In genomic region chr8:107124343-107124742, GRCm38 (mm10) we compare ENCODE assay signal across 27 mouse cellular contexts. TPM values are rescaled to one million over a fixed set of nuclear protein-coding genes. Genes with fewer than 3 reads are reported as not detected.
DNase-seq lines count a peak whose midpoint lies in the region; ATAC-seq and TF ChIP-seq lines count a peak whose summit lies in the region.
"Had no signal": no experiment of that assay in that cellular context is flagged by ENCODE, and none has a peak within 500 bp of the region (broad histone marks: within the 10 kb centered on the region; RNA-seq: fewer than 3 reads in every experiment).

No protein-coding gene starts in this region.

- H3K4me2 ChIP-seq in forebrain, embryonic 15.5 days (replicated peaks) = no peak overlapping the region
- H3K4me2 ChIP-seq in intestine, embryonic 15.5 days (replicated peaks) = no peak overlapping the region
- no peak overlapping the region for H3K4me2 ChIP-seq in intestine, postnatal 0 days (replicated peaks; ENCODE audit: low read depth)
- no peak overlapping the region for H3K4me2 ChIP-seq in kidney, postnatal 0 days (ENCODE audit: low read length)
- H3K4me2 ChIP-seq: embryonic facial prominence, embryonic 13.5 days; forebrain, embryonic 13.5 days; heart, embryonic 15.5 days; hindbrain, embryonic 14.5 days; liver, embryonic 15.5 days; neural tube, embryonic 15.5 days had no signal

- H3K27ac ChIP-seq in forebrain, embryonic 10.5 days = peak overlapping the region; percentile 78
- no peak overlapping the region for H3K27ac ChIP-seq in forebrain, embryonic 15.5 days (replicated peaks)
- H3K27ac ChIP-seq in intestine, embryonic 15.5 days = no peak overlapping the region
- H3K27ac ChIP-seq in intestine, postnatal 0 days (ENCODE audit: low read depth, low read length) = no peak overlapping the region
- peak overlapping the region; percentile 89 for H3K27ac ChIP-seq in kidney, postnatal 0 days
- H3K27ac ChIP-seq: forebrain, embryonic 13.5 days; heart, embryonic 15.5 days; hindbrain, embryonic 14.5 days; liver, embryonic 15.5 days; neural tube, embryonic 15.5 days had no signal

- no peaks in the 10 kb centered on the region for H3K27me3 ChIP-seq in forebrain, embryonic 10.5 days (ENCODE audit: poor library complexity, severe bottlenecking)
- no peaks in the 10 kb centered on the region for H3K27me3 ChIP-seq in forebrain, embryonic 15.5 days
- H3K27me3 ChIP-seq in intestine, embryonic 15.5 days (replicated peaks) = no peaks in the 10 kb centered on the region
- H3K27me3 ChIP-seq in intestine, postnatal 0 days (replicated peaks; ENCODE audit: control insufficient read depth, insufficient read depth, low read length) = no peaks in the 10 kb centered on the region
- H3K27me3 ChIP-seq in kidney, postnatal 0 days (ENCODE audit: insufficient read depth, low read length) = no peaks in the 10 kb centered on the region
- H3K27me3 ChIP-seq in E14TG2a.4 (ENCODE audit: insufficient read depth, low read length) = no peaks in the 10 kb centered on the region
- H3K27me3 ChIP-seq: CH12.LX; embryonic facial prominence, embryonic 13.5 days; forebrain, embryonic 13.5 days; heart, embryonic 15.5 days; liver, embryonic 15.5 days; neural tube, embryonic 15.5 days had no signal

- no peak for TF ChIP-seq CTCF in intestine, postnatal 0 days (IDR thresholded peaks at IDR 0.05; ENCODE audit: low read depth)
- no peak for TF ChIP-seq CTCF in kidney, postnatal 0 days (IDR thresholded peaks at IDR 0.05; ENCODE audit: low read depth)
- no peak for TF ChIP-seq CTCF in E14TG2a.4 (conservative IDR thresholded peaks at IDR 0.05; ENCODE audit: low read length)

- 71% methylated on average over 8 of the region's 8 CpGs for WGBS in forebrain, embryonic 10.5 days
- WGBS in forebrain, embryonic 15.5 days = 73% methylated on average over 8 of the region's 8 CpGs
- WGBS in intestine, embryonic 15.5 days = 59% methylated on average over 8 of the region's 8 CpGs
- WGBS in intestine, postnatal 0 days = 73% methylated on average over 8 of the region's 8 CpGs
- WGBS in kidney, postnatal 0 days = 71% methylated on average over 8 of the region's 8 CpGs

- no peaks in the 10 kb centered on the region; the same call in 1 of the 2 replicates for H3K9me3 ChIP-seq in forebrain, embryonic 10.5 days
- no peaks in the 10 kb centered on the region for H3K9me3 ChIP-seq in forebrain, embryonic 15.5 days
- H3K9me3 ChIP-seq in intestine, embryonic 15.5 days = no peaks in the 10 kb centered on the region
- H3K9me3 ChIP-seq in intestine, postnatal 0 days (ENCODE audit: control insufficient read depth) = no peaks in the 10 kb centered on the region
- H3K9me3 ChIP-seq in kidney, postnatal 0 days (replicated peaks; ENCODE audit: low read length) = no peaks in the 10 kb centered on the region
- H3K9me3 ChIP-seq in E14TG2a.4 (ENCODE audit: low read length) = no peaks in the 10 kb centered on the region
- H3K9me3 ChIP-seq: embryonic facial prominence, embryonic 13.5 days; forebrain, embryonic 13.5 days; liver, embryonic 15.5 days; neural tube, embryonic 15.5 days had no signal

- no peak overlapping the region for H3K4me3 ChIP-seq in forebrain, embryonic 10.5 days
- no peak overlapping the region for H3K4me3 ChIP-seq in forebrain, embryonic 15.5 days
- no peak overlapping the region for H3K4me3 ChIP-seq in intestine, embryonic 15.5 days (replicated peaks)
- H3K4me3 ChIP-seq in intestine, postnatal 0 days (ENCODE audit: low read depth, low read length) = no peak overlapping the region
- no peak overlapping the region for H3K4me3 ChIP-seq in kidney, postnatal 0 days (replicated peaks; ENCODE audit: low read depth, low read length)
- peak overlapping the region; percentile 41; the same call in 1 of the 2 replicates for H3K4me3 ChIP-seq in E14TG2a.4 (replicated peaks; ENCODE audit: low read length)
- H3K4me3 ChIP-seq: embryonic facial prominence, embryonic 13.5 days; forebrain, embryonic 13.5 days; heart, embryonic 15.5 days; liver, embryonic 15.5 days; neural tube, embryonic 15.5 days had no signal

- H3K36me3 ChIP-seq in forebrain, embryonic 10.5 days (replicated peaks) = no peaks in the 10 kb centered on the region
- no peaks in the 10 kb centered on the region for H3K36me3 ChIP-seq in forebrain, embryonic 15.5 days
- H3K36me3 ChIP-seq in intestine, embryonic 15.5 days = no peaks in the 10 kb centered on the region
- no peaks in the 10 kb centered on the region for H3K36me3 ChIP-seq in intestine, postnatal 0 days (ENCODE audit: control insufficient read depth, insufficient read depth)
- H3K36me3 ChIP-seq in kidney, postnatal 0 days (ENCODE audit: insufficient read depth, low read length) = no peaks in the 10 kb centered on the region
- no peaks in the 10 kb centered on the region for H3K36me3 ChIP-seq in E14TG2a.4 (ENCODE audit: insufficient read depth, low read length)
- H3K36me3 ChIP-seq: embryonic facial prominence, embryonic 13.5 days; heart, embryonic 15.5 days; liver, embryonic 15.5 days; neural tube, embryonic 15.5 days had no signal

- peaks cover 35% of the 10 kb centered on the region for H3K4me1 ChIP-seq in forebrain, embryonic 10.5 days
- H3K4me1 ChIP-seq in forebrain, embryonic 15.5 days = peaks cover 8% of the 10 kb centered on the region; the same call in 1 of the 2 replicates
- peaks cover 6% of the 10 kb centered on the region; the same call in 1 of the 2 replicates for H3K4me1 ChIP-seq in intestine, embryonic 15.5 days (replicated peaks)
- no peaks in the 10 kb centered on the region for H3K4me1 ChIP-seq in intestine, postnatal 0 days (replicated peaks; ENCODE audit: control insufficient read depth, insufficient read depth, low read length)
- H3K4me1 ChIP-seq in kidney, postnatal 0 days (replicated peaks; ENCODE audit: insufficient read depth, low read length) = peaks cover 25% of the 10 kb centered on the region
- peaks cover 27% of the 10 kb centered on the region for H3K4me1 ChIP-seq in E14TG2a.4 (replicated peaks; ENCODE audit: low read depth, low read length)

- no peak for DNase-seq in forebrain, embryonic 10.5 days (ENCODE audit: extremely low spot score, low spot score)
- DNase-seq in kidney, postnatal 0 days (ENCODE audit: low spot score) = no peak
- DNase-seq in kidney, adult 8-10 months = no peak
- DNase-seq in cerebellum, adult 9-10 months = no peak
- DNase-seq: adrenal gland, postnatal 14 days; cerebellum, adult 11 months; cerebellum, adult 9-11 months; embryo, embryonic 11 days; gastrocnemius, postnatal 14 days; kidney, postnatal 14 days; lung, postnatal 36 days; midbrain, embryonic 14.5 days; right cerebral cortex, postnatal 25 days; thymus, postnatal 14 days had no signal

- no peak overlapping the region for H3K9ac ChIP-seq in forebrain, embryonic 15.5 days (replicated peaks)
- H3K9ac ChIP-seq in intestine, embryonic 15.5 days = no peak overlapping the region
- no peak overlapping the region for H3K9ac ChIP-seq in intestine, postnatal 0 days (ENCODE audit: low read depth, low read length)
- no peak overlapping the region for H3K9ac ChIP-seq in kidney, postnatal 0 days (ENCODE audit: low read depth, low read length)
- H3K9ac ChIP-seq: embryonic facial prominence, embryonic 13.5 days; forebrain, embryonic 13.5 days; heart, embryonic 15.5 days; hindbrain, embryonic 14.5 days; liver, embryonic 15.5 days; neural tube, embryonic 15.5 days had no signal

- ATAC-seq in forebrain, embryonic 15.5 days (replicated peaks) = no peak
- 0 out of 2 replicates have a peak, but pooled peaks have one; percentile 32 for ATAC-seq in intestine, embryonic 15.5 days
- no peak for ATAC-seq in intestine, postnatal 0 days
- ATAC-seq in kidney, postnatal 0 days (replicated peaks; ENCODE audit: low FRiP score, low read depth) = no peak
- ATAC-seq: forebrain, embryonic 13.5 days had no signal

RNA-seq across cellular contexts. Expression of gene Cyb5b, which starts 26.1 kb away (rescaled TPM):
- 169 and 173 TPM in 2 replicates for polyA plus RNA-seq in forebrain, embryonic 10.5 days (2016; fragmentation: Nextera tagmentation; extraction: Ambion mirVana)
- 103 and 105 TPM in 2 replicates for polyA plus RNA-seq in forebrain, embryonic 15.5 days (2015; fragmentation: Nextera tagmentation; extraction: Ambion mirVana)
- 139 and 144 TPM in 2 replicates for polyA plus RNA-seq in intestine, embryonic 15.5 days (2015; fragmentation: Nextera tagmentation; extraction: Ambion mirVana)
- polyA plus RNA-seq in intestine, postnatal 0 days (2015; fragmentation: Nextera tagmentation; extraction: Ambion mirVana) = 93.2 and 103 TPM in 2 replicates
- 116 and 126 TPM in 2 replicates for polyA plus RNA-seq in kidney, postnatal 0 days (2015; fragmentation: Nextera tagmentation; extraction: Ambion mirVana)

RNA-seq across cellular contexts. Expression of gene Terf2, which starts 28.0 kb away (rescaled TPM):
- 17.0 and 19.6 TPM in 2 replicates for polyA plus RNA-seq in forebrain, embryonic 10.5 days (2016; fragmentation: Nextera tagmentation; extraction: Ambion mirVana)
- polyA plus RNA-seq in forebrain, embryonic 15.5 days (2015; fragmentation: Nextera tagmentation; extraction: Ambion mirVana) = 22.8 and 26.1 TPM in 2 replicates
- 14.8 and 16.4 TPM in 2 replicates for polyA plus RNA-seq in intestine, embryonic 15.5 days (2015; fragmentation: Nextera tagmentation; extraction: Ambion mirVana)
- polyA plus RNA-seq in intestine, postnatal 0 days (2015; fragmentation: Nextera tagmentation; extraction: Ambion mirVana) = 11.2 and 12.1 TPM in 2 replicates
- 17.4 and 18.2 TPM in 2 replicates for polyA plus RNA-seq in kidney, postnatal 0 days (2015; fragmentation: Nextera tagmentation; extraction: Ambion mirVana)

RNA-seq across cellular contexts. Expression of gene Tmed6, which starts 58.9 kb away (rescaled TPM):
- not detected in 2 replicates for polyA plus RNA-seq in forebrain, embryonic 10.5 days (2016; fragmentation: Nextera tagmentation; extraction: Ambion mirVana)
- polyA plus RNA-seq in forebrain, embryonic 15.5 days (2015; fragmentation: Nextera tagmentation; extraction: Ambion mirVana) = not detected in 2 replicates
- 34.2 and 73.3 TPM in 2 replicates for polyA plus RNA-seq in intestine, embryonic 15.5 days (2015; fragmentation: Nextera tagmentation; extraction: Ambion mirVana)
- 10.5 and 11.2 TPM in 2 replicates for polyA plus RNA-seq in intestine, postnatal 0 days (2015; fragmentation: Nextera tagmentation; extraction: Ambion mirVana)
- polyA plus RNA-seq in kidney, postnatal 0 days (2015; fragmentation: Nextera tagmentation; extraction: Ambion mirVana) = 52.9 and 55.6 TPM in 2 replicates
- polyA plus RNA-seq: C2C12; embryonic facial prominence, embryonic 13.5 days; forebrain, embryonic 13.5 days; heart, embryonic 15.5 days; hindbrain, embryonic 14.5 days; limb, embryonic 14.5 days; midbrain, embryonic 14.5 days; neural tube, embryonic 15.5 days had no signal

Comparison
In these comparisons a context has a peak if more than half of its experiments do, and no peak if none do; other contexts are left out.
1. H3K27ac ChIP-seq: peak in forebrain, embryonic 10.5 days (single experiment) and kidney, postnatal 0 days (single experiment); none in forebrain, embryonic 15.5 days (single experiment), intestine, embryonic 15.5 days (single experiment) and intestine, postnatal 0 days (single experiment).
2. RNA of gene Tmed6, which starts 58.9 kb away (polyA plus RNA-seq): 52.9 to 55.6 TPM in kidney, postnatal 0 days, 34.2 to 73.3 TPM in intestine, embryonic 15.5 days and 10.5 to 11.2 TPM in intestine, postnatal 0 days; not detected in forebrain, embryonic 10.5 days and not detected in forebrain, embryonic 15.5 days; every median in the first group is over 10 times any median in the second.